Mouse (Mus musculus): ENCODE measurements at regions not wholly inside any gene's neighbourhood (a gene's known extent, or its start where the extent isn't known, plus 50 kb on each side); places are given as distances from the start of the nearest gene placed in this dataset.

DNA sequence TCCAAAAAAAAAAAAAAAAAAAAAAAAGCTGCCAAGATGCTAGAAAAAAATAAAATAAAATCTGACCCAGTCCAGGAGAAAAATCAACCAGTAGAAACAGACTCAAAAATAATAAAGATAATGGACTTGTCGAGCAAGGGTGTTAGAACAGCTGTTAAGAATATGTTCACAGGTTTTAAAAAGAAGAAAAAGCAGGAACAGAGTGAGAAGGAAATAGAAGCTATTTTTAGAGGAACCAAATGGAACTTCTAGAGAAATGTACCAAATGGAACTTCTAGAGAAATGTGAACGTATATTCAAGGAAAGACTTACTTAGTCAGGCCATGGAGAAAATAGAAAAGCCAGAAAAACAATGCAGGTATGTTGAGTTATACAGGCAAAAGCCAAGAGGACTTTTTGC, 662.4 kb upstream of the Jmjd1c start:
- DNase-seq: no peak

DNA sequence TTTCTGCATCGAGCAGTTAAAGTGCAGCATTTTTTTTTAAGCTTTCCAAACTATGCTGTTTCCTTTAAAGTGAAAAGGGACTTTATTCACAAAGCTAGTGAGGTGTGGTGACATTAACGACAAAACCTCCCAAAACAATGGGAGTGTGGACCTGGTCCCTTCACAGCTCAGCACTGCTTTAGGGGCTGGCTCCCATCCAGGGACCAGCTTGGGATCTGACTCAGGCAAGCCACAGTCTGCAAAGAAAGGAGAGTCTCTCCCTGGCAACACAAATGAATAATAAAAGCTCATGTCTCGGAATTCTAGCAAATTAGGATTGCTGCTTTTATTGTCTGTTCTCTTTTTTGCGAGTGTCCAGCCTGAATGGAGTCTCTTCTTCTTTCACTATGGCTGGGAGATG, 625.2 kb upstream of the Jmjd1c start:
- no peak for DNase-seq

DNA sequence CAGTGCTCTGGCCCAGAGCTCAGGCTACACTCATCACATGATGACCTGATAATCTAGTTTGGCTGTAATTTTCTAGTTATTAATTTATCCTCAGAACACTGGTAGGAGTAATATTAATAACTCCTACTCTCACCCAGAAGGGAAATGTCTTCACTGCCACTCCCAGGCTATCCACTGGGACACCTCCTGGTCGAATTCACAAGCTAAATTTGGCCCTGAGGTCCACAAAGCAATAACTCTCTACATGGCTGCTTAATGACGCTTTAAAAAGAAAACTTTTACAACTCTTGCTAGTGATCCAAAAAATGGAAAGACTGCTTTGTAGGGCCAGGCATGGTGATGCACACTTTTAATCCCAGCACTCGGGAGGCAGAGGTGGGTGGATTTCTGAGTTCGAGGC, 623.9 kb upstream of the Jmjd1c start:
- no peak for DNase-seq

DNA sequence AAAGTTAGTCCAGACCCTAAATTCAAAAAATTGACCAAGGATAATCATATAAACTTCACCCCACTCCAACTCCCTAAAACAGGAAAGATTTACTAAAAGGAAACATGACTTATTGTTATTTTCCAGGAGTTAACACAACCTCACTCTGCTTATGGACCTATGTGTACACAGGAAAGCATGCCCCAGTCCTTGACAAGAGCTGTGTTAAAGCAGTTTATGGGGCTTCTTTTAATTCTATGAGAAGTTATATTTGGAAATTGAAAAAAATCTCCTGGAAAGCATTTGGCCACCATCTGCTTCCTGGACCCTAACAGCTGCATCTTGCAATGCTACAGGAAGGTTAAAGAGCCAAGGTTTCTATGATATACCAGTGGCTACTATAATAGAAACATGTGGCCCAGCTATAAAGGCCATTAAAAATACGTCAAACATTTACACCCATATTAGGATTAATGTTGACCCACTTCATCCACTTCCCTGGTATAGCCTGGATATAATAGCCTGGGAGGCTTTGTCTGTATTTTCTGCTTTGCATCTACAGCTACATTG, 620.7 kb upstream of the Jmjd1c start:
- DNase-seq: no peak

DNA sequence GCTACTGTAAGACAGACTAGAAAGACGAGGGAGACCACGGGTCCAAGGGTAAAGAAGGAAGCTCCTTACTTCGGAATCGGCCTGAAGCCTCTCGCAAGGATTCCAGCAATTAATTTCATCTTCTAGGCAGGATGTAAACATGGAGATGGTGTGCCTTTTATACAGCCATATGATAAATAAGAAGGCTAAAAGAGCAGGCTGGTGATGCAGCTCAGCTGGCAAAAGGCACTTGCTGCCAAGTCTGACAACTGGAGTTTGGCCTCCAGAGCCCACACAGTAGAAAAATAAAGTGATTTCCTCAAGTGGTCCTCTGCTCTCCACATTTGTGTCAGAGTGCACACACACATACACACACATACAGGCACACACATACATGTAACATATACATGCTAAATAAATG, 605.1 kb upstream of the Jmjd1c start:
- DNase-seq: no peak

DNA sequence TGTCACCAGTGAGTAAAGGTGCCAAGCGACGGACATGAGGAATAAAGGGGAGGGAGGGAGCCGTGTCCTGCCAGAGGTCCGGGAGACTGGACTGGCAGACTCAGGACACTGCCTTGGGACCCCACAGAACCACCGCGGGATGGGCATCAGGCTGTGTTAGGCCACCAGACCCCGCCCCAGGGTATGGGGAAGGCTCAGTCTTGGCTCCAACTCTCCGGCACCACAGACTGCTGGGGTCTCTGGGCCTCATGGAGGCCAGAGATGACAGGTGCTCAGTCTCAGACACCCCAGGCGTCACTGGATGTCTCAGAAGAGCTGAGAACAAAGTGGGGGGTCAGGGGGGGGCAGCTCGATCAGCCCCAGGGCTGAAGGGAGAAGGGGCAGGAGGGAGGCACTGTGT, 604.1 kb upstream of the Jmjd1c start:
- no peak for DNase-seq

DNA sequence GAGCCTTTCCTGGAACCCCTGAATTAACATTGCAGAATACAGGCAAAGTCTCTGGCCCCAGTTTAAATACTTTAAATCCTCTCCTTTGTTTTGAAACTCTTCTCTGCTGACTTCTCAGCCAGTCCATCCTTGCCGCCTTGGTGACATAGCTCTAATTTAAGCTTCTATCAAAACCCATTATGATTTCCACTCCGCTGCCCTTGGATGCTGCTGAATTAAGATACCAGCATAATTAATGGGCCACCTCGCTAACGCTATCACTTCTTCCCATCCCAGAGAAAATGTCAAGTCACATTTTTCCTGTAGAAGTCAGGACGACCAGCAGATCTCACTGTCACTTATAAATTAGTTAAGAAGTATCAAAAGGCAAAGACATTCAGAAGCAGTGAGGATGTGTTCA, 556.1 kb upstream of the Jmjd1c start:
- DNase-seq: no peak

DNA sequence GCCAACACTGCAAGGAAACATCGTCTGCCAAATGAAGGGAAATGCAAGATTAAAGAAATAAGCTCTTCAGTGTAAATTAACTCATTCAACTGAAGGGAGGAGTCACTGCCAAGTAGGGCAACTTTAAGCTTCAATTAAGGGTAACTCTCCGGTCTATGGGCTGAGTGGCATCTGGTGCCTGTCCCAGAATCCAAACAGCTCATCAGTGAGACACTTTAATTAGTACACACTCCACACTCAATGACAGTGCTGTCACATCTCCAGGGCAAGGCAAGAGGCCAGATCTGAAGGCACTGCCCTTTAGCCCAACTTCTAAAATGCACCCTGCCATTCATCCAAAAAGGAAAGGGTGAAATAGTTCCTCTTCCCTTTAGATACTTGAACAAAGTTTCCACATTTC, 549.3 kb upstream of the Jmjd1c start:
- no peak for DNase-seq

DNA sequence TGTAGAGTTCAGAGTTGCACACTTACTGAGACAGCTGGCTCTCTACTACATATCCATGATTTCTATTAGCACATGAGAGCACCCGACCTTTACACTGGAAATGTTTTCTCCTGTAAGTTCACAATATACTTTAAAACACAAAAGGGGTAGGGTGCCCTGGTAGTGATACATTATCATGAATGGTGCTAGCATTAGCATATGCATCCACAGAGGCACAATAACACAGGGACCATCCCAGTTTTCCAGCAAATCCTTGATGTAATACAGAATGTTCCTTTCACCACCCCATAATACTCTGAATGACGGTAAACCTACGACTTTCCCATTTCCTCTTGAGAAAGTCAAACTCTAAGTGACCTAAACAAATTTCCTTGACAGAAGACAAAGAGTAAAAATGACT, 548.3 kb upstream of the Jmjd1c start:
- no peak for DNase-seq

DNA sequence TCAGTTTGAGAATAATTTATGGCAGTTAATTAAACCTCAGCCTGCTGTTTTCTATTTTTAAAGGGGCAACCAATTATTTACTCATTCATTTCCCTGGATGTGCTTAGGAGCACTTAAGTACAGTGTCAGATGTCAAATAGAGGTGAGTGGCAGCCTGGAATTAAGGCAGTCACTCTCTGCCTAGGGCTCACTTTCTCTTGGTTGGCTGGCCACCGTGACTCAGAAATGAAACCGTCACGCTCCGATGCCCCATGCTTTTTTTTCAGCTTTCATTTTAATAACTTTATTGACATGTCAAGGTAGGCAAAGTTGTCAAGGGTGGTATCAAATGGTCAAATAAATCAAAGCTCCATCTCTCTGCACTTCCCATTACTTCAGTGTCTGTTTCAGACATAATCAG, 547.9 kb upstream of the Jmjd1c start:
- DNase-seq: peak; percentile 6

DNA sequence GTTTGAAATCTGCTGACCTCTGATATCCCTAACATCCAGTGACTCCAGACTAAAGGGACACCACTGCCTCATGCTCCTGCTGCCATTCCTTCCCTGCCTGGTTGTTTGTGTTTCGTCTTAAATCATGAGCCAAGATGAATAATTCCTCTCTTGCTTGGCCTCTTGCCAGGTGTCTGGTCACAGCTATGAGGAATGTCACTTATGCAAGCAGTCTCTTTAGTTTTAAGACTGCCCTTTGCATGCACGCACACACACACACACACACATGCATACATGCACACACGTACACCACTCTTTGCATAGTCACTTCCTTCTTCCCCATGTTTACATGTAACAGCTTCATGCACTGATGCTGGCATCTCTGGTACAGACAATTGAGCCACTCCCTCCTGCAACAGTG, 543.0 kb upstream of the Jmjd1c start:
- DNase-seq: peak; percentile 26

DNA sequence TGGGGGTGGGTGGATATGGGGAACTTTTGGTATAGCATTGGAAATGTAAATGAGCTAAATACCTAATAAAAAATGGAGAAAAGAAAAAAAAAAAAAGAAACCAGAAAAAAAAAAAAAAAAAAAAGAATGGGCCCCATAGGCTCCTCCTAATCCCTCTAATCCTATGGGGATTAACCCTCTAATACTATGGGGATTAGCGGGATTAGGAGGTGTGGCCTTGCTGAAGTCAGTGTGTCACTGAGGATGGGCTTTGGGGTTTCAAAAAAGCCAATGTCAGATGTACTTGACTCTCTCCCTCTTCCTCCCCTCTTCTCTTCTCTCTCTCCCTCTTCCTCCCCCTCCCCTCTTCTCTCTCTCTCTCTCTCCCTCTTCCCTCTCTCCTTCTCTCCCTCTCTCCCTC, 541.7 kb upstream of the Jmjd1c start:
- no peak for DNase-seq

DNA sequence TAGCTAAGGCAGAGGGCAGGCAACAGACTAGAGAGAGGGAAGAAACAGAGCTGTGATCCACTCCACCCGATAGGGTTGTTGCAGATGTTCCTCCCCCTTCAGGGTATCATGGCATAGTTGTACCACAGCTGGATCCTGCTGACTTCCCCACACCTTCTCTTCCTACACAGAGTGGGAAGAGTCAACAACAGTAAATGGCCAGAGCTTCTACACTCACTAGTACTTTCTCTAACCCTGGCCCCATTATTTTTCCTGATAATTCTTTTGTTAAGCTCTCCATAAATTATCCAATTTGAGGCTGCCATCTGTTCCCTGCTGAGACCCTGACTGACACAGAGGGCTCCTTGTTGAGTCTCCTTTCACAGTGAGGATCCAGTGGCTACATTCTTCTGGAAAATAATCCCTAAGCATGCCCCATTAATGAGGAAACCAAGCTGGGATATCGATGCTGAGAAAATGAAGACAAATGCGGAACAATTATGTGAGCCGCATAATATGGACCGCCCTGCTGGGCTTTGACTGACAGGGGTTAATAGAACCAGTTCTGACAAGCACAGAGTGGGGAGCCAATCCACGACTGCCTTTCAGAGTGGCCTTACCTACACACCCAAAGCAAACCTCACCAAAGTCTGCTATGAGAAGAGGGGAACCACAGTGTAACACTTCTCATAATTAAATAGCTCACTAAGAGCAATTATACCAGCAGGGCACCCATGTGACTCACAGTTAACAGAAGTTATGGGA, 537.7 kb upstream of the Jmjd1c start:
- DNase-seq: no peak

DNA sequence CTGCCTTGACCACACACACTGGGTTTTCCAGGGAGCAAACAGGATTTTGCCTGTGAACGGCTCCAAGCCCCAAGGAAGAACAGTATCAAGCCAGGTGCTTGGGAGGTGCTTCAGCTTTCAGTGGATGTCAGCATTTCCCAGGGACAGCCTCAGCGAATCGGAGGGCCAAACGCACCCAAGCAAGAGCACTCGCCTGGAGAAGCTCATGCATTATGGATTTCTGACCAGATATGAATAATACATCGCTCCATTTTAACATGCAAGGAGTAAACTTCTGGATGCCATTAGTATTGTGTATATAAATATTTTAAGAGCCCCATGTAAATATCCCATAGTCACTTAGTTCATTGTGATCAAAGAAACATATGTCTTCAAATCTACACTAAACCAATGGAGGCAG, 530.6 kb upstream of the Jmjd1c start:
- no peak for DNase-seq

DNA sequence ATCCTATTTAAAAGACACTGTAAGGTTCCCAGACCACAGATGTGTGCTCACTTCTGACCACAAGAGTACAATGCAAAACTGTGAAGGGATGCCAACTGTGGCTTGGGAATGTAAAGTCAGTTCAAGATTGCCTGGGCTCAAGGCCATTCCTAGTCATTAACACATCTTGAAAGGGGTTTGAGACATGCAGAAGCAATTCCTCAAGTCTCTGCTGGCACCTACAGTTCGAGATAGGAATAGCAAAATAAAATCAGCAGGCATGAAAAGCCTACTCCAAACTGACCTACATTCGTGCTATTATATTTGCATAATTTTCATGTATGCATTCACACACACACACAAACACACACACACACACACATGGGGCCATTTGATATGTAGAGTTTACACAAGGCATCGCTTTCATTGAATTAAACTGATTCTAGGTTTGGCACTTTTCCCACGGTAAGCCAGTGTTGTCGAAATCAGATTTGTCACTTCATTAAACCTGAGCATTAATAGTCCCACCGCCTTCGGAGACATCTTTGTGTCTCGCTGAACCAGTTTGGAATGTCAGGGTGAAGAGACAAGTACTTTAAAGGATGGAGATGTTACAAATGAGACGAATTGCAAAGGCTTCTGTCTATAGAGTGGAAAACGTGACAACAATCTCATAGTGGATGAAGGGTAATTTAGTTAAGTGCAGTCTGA, 520.9 kb upstream of the Jmjd1c start:
- DNase-seq: no peak

DNA sequence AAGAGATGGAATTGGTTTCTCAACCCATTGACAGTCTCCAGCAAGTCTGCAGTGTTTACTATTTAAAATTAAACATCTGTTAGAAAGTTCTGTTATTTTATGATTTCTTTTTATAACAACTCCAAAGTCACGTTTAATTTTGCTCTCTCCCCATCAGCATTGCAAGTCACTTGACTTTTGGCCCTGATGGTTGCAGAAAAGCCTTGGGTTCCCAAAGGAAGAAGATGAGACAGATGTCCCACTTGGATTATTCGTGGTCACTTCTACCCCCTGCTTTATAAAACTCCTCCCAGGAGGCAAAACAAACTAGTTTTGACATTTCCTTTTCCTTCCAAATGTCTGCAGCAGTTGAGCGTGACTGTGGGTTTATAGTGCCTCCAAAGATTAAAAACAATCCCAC, 502.9 kb upstream of the Jmjd1c start:
- DNase-seq: no peak

DNA sequence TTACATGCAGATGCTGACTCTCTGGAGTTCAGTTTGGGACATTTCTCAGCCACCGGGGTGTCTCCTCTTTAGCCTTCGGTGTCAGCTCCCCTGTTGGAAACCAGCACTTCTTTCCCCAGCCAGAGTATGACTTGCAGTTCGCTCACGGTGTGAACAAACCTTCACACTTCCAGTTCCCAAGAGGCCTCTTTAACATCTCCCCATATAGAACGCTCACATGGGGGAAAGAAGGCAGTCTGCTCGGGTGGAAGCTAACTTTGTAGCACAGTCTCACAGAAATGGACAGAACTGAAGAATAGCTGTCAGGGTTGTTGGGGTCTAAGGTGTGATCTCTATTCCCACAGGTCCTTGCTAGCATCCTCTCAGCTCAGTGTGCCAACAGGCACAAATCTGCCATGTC, 502.4 kb upstream of the Jmjd1c start:
- DNase-seq: no peak

DNA sequence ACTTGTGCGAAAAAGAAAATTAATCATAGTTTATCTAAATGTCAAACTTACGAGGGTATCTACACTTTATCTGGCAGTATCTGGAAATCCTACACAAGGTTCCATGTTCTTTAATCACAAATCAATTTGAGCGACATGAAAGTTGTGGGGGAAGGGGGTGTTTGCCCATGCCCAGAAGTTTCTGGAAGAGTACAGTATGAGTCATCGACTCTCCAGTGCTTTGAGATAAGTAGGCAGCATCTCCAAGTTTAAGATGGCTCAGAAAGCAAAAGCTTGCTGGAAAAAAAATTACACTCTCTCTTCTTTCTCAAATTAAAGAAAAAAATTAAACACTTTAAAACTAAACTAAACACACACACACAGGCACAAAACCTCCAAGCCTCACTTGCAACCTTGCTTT, 498.0 kb upstream of the Jmjd1c start:
- no peak for DNase-seq

DNA sequence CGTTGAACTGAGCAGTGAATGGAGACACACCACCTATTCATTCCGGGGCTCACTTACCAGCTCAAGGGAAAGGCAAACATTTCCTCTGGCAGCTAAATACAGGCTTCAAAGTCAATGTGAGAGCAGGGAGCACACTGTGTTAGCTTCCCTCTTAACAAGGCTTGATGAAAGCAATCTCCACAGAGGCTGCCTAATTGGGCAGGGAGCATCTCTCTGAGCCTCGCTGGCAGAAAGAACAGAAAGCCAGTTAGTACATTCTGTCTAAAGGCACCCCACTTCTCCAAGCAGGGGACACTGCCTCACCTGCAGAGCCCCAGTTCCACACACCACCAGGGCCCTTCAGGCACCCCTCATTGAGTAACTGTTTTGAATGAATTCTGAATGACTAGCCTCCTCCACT, 488.8 kb upstream of the Jmjd1c start:
- DNase-seq: no peak

DNA sequence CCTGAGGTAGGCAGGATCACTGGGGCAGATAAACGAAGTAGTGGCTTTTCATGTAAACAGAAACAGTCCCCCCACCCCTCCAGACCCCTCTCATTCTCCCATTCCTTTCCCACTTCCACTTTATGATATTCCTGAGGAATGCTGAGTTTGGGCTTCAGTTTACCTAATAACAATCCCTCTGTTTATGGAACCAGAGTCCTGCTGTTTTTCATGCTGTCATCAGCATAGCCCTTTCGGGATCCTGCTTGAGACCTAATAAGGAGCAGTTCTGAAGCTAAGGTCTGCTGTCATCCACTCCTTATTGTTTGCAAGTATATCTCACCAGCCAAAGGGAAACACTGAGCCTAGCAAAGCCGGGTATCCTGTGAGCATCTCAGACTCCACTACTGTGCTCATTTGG, 479.6 kb upstream of the Jmjd1c start:
- no peak for DNase-seq

DNA sequence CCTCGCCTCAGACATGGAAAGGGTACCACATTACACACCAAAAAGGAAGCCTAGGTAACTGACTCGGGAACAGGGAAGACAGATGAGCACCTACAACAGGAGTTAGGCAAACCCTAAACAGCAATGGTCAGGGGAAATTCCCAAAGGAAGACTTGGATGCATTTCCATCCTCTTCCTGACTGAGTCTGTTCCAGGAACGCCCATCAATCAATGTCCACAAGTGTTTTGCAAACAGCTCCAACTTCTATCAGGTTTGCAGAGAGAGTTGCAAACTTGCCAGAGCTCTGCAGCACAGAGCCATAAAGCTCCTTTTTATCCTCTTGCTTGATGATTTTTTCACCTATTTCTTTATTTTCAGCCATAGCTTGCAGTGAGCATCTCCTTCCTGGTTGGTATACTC, 464.9 kb upstream of the Jmjd1c start:
- DNase-seq: no peak

DNA sequence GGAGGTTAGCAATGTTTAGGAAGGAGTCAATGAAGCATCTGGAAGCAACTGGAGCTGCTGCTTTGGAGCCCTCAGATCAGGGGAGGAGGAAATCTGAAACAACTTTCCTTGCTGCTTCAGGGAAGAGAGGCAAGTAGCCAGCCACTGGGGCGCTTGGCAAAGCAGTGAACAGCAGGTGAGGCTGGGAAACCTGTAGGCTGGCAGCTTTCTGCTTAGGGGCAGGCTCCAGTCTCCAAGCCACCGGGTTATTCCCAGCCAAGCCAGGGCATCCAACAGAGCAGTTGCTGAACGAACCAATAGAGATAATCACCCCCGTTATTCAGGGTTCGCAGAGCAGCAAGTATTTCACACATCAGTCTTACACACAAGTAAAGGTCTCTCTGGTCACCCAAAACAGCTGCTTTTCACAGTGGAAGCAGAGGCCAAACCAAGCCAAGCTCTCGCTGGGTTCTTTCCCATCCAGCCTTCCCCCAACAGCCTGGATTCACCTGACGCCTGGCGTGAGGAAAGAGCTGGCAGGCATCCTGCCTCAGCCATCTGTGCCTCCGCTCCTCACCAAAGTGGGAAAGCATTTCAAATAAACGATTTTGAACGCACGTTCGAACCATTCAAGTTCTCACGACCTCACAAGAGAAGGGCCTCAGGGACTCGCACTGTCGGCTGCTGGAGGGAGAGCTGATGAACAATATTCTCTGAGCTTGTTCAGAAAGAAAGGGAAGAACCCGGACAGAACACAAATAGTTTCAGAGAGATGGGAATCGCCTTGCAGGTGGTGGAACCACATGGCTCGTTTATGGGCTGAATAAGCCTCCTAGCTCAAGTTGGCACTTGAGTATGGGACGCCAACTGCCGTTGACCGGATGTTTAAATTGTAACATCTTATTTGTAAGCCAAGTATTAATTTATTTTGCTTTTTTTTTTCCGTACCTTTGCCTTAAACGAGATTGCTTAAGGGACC, 454.8 kb upstream of the Jmjd1c start:
- no peak for DNase-seq

DNA sequence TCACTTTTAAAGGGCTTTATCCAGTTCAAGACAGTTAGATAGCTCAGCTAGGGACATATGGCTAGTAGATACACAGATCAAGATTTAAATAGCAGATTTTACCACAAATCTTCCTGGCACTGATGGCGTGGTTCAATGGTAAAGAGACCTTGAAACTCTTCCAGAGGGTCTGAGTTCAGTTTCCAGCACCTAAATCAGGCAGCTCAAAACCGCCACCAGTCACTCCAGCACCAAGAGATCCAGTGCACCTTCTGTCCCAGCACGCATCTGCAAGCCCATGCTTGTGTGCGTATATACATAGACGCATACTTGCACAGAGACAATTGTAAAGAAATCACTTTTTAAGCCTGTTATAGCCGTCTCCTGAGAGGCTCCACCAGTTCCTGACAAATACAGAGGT, 454.0 kb upstream of the Jmjd1c start:
- DNase-seq: no peak
